Mouse (Mus musculus) G1E-ER4 (cell line): Measurements from ENCODE around the gene Zfp704. TPM values are rescaled to one million over a fixed set of nuclear protein-coding genes. Genes with fewer than 3 reads are reported as not detected.

Source experiments
- GATA1 ChIP-seq: IDR thresholded peaks from one replicate; pipeline ENCODE4 v1.8.0; 2012; ENCODE audit warnings: low read length, inconsistent platforms
- polyA plus RNA-seq: library from polyadenylated mRNA; stranded (reverse); fragments of >175 nt; gene quantifications from 2 replicates; pipeline ENCODE4 v1.2.3, GENCODE M21; 2012

Gene Zfp704
- polyA plus RNA-seq, 1 experiment, result not detected

DNA sequence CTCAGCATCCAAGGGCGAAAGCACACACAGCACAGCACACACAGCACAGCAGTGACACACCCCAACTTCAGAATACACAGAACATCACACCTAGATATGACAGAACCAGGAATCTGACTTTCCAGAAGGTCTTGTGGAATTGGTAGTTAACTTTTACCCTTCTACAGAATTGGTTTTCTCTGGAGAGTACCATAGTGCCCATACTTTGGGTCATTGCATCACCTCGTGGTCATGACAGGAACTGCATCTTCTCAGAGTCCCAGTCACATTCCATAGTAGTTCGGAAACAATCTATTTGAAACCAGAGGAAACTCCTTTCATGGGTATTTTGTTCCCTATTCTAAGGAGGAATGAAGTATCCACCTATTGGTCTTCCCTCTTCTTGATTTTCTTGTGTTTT, 143.6 kb downstream of the Zfp704 start:
- no peak for TF ChIP-seq GATA1

DNA sequence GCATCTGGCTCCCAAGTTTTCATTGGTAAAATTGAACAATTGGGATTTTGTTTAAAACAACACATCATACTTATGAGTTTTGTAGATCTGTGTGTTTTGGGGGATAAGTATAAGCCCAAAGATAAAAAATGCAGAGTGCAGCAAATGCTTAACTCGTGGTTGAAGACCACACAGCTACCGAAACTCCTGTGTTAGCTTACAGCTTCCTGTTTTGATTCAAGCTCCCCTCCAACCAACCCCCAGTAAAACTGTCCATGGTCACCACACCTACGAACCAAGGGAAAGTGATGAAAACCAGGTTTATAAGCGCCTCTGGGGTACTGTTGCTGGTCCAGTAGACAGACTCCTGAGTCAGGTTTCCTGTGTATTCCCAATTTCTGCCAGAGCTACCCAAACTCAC, 144.2 kb downstream of the Zfp704 start:
- TF ChIP-seq GATA1, result no peak

DNA sequence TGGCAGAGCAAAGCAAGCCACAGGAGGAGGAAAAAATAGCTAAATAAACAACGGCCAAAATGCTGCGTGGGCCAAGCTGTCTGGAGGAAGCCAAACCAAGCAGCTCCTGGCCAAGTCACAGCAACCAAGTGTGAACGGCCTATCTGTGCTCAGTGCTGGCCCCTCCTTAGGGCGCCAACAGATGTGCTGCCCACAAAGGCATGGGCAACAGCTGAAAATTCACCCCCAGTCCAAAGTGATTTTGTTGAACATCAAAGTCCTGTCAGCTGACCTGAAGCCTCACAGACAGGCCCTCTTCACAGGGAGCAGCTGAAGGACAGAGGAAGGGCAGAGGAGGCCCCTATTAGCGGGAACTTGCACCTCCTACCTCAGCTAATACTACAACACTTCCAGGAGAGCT, 148.2 kb downstream of the Zfp704 start:
- TF ChIP-seq GATA1, result no peak

DNA sequence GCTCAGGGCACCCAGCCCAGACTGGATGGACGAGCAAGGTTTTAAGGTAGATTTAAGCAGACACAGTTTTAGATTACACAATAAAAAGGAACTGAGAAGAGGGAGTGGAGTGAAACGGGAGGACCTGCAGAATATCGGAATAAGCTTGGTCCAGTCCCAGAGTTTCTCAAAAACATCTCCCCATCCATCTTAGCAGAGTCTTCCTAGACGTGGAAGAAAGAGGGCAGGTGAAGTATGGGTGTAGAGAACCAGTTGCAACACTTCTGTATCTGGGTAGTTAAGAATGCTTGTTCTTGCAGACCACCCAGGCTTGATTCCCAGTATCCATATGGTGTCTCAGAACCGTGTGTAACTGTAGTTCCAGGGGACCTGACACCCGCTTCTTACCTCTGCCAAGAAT, 149.6 kb downstream of the Zfp704 start:
- TF ChIP-seq GATA1, result no peak

DNA sequence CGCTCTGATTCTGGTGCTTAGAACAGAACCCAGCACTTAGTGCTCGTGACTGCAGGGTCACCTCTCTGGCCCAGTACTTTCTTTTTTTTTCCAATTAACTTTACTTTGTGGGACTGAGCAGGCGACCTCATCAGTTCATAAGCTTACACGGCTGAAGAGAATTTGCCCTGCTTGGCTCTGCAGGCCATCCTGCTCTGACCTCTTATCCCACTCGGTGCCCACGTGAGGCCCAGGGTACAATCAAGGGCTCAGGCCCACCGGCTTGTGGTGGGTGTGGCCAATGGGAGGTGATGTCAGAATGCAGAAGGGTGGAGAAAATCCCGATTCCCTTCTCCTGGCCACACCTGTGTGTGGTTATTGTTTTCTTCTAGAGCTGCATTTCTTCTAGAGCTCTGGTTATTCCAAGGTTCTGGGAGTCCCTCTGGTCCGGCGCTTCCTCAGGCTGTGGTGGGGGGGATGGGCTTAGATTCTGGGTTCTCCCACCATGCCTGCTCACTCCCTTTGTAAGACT, 153.4 kb downstream of the Zfp704 start:
- no peak for TF ChIP-seq GATA1

DNA sequence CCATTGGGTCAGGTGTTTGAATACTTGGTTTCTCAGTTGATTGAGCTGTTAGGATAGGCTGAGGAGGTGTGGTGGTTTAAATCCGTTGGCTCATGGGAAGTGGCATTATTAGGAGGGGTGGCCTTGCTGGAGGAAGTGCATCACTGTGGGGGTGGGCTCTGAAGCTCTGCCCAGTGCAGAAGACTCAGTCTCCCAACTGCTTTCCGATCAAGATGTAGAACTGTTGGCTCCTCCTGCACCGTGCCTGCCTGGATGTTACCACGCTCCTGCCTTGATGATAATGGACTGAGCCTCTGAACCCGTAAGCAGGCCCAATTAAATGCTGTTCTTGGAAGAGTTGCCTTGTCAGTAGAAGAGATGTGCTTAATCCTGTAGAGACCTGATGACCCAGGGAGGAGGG, 154.5 kb downstream of the Zfp704 start:
- TF ChIP-seq GATA1, result no peak

DNA sequence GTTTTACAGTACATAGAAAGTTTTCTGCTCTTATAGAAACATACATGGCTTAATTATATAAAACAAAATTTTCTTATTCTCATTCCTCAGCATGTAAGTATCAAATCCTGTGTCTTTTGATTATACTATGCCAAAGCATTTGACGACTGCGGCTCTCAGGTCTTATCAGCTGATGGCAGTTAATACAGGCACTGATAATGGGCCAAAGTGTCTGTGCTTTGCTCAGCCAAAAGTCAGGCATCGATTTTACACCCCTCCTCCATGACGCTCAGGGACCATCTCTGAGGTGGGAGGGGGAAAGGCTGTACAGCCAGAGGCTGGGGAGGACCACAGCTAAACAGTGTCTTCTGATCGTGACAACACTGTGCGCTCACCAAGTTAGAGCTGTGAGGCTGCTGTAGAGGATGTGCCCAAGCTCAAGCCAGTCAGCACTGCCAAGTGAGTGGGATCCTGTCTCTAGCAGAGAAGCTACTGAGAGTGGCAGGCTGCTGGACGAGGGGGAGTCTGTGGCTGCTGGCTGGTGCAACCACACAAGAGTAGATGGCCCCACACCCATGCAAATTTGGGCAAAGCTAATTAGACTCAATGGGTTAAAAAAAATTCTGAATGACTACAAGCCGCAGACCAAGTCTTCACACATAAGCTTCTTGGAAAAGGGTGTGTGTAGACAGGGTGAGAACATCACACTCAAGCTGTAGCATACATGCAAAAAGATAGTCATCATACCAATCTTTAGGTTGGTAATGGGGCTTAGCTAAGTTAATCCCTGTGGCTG, 155.1 kb downstream of the Zfp704 start:
- peak; percentile 49 for TF ChIP-seq GATA1

DNA sequence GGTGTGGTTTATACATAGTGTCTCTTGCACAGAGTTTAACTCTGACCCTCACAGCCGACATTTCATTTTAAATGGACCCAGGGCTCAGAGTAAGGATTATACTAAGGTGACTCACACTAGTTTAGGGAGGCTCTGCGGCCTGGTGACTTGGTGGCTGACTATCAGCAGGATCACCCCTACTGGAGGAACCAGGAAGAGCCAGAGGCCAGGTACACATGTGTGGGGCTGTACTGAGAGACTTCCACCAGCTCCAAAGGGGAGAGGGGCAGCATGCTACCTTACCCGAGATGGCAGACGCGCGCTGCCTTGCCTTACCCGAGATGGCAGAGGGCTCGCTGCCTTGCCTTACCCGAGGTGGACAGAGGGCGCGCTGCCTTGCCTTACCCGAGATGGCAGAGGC, 159.4 kb downstream of the Zfp704 start:
- no peak for TF ChIP-seq GATA1

DNA sequence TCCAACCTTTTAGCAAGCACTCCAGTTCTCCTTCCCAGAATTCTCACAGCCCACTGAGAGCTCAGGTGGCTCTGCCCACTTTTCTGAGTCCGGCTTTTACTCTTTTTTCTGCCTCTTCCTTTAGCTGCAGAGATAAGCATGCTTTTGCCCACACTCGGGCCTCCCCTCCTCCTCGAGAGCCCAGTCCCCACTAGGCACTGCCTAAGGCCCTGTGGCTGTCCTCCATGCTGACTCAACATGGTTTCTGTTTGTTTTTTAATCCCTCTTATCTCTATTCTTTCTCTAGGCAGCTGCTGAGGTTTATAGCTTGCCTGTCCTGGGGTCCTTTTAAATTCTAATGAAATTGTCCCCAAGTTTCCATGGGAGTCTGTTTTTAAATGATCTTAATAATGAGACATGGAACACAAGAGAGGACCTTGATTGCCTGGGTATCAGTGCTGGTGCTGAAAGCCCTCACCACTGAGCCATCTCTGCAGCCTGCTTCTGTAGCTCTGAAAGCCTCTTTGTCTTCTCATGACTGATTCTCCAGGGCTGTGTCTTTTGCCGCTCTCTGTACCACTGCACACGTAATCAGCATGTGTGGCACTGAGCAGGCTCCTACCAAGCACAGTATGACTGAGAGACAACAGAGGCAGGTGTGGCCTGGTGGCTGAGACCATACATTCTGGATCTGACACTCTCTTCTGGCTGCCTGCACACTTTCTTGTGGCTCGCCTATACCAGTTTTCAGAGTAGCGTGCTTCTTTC, 160.5 kb downstream of the Zfp704 start:
- no peak for TF ChIP-seq GATA1

DNA sequence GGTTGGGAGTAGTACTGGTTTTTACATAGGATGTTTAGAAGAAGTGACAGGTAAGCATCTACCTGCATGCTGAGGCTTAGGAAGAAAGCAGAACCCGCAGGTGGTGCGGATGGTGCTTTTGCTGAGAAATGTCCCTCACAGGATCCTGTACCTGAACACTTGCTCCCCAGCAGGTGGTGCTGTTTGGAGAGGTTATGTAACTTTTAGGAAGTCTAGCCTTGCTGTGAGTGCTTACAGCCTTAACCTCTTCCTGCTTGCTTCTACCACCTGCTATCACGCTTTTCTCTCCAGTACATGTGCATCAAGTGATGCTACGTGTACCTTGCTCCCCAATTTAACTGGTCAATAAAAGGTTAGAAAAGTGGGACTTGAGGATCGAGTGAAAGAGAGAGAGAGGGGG, 161.3 kb downstream of the Zfp704 start:
- TF ChIP-seq GATA1, result no peak

DNA sequence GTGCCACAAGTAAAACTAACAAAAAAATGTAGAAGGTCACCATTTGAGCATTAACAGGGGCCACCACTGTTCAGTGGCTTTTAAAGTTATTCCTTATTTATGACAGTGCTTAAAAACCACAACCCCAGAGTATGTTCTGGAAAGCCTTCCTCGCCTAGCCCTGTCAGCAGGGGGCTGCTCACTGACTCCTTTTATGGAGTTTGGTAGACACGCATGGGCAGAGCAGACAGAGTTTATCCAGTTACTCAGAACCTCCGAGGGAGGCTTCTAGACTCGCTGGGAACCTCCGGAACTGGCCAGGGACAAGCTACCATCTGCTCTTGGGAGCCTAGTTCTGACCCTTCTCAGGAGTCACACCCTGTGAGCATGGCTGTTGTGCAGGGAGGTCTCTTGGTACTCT, 165.3 kb downstream of the Zfp704 start:
- TF ChIP-seq GATA1, result no peak

DNA sequence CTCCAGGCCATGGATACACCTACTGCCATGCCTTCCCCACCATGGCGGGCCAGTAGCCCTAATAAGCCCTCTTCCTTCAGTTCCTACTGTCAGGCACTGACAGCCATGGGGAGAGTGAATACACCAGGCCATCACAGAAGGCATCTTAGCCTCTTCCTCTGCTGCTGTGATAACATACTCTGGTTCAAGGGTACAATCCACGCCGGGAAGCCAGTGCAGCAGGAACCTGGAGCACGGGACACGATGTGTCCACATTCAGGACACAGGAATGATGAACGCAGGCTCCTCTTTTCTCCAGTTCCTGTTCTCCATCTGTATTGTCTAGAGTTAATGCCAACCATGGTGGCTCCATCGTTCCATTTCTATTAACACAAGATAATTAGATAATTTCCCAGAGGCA, 165.9 kb downstream of the Zfp704 start:
- TF ChIP-seq GATA1, result no peak

DNA sequence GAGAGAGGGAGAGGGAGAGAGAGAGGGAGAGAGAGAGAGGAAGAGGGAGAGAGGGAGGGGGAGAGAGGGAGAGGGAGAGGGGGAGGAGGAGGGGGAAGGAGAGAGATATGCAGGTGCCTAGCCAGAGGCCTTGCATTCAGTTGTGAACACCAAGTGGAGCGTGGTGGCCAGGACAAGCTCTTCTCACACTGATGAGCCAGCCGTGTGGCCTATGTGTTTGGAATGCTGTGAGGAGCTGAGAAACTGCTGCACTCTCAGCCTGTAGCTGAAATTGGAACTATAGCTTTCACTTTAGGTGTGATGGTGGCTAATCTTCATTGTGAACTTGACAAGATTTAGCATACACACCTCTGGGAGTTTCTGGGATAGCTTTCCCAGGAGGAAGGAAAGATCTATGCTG, 166.4 kb downstream of the Zfp704 start:
- TF ChIP-seq GATA1, result no peak

DNA sequence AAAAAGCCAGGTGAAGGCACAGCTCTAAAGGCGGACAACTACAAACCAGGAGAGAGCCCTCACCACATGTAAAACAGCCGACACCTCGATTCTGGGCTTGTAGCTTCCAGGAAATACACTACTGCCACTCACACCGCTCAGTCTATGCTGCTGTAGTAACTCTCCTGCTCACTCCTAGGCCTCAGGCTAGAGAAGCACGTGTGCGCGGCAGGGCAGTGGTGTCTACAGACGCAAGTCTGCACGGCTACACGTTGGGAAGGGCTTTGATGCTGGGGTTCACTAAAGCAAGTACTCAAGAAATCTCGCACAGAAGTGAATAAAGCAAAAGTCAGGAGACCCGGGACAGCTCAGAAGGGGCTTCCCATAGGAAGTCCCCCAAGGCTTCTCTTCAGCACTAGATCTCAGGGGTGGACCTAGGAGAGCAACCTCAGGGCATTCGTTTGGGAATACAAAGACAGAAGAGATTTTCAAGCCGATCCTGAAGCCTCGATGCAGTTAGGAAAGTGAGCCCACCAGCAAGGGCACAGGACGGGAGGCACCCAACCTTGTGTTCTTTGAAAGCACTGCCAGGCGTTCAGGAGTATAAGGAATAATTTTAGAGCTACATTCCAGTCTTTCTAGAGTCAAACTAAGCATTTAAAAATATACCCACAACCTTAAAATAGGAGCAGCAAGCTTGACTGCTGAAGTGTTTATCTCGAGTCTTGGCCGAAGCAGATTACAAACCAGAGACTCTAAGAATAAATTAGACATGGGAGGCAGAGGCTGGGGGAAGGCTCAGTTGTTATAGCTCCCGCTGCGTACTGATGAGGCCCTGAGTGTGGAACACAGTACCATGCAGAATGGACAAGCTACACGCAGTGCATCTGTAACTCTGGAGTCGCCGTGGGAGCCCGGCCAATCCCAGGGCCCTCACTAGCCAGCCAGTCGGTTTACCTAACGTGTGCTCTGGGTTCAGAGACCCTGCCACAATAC, 168.0 kb downstream of the Zfp704 start:
- no peak for TF ChIP-seq GATA1

DNA sequence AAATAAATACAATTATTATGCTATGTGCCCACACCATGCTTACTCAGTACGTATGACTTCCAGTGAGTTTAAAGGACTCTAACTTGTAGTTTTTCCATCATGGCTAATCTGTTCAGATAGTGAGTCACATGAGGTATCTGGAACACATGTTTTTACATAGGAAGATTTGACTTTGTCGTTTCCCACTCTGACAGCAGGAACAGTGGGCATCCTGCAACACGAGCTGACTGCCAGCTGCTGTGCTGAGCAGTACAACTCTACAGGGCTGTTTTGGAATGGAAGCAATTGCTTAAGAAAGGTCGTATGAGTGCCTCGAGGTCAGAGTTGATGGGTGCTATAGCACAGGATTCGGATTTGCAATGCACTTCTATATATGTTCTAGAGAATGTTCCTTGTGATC, 169.4 kb downstream of the Zfp704 start:
- TF ChIP-seq GATA1, result no peak

DNA sequence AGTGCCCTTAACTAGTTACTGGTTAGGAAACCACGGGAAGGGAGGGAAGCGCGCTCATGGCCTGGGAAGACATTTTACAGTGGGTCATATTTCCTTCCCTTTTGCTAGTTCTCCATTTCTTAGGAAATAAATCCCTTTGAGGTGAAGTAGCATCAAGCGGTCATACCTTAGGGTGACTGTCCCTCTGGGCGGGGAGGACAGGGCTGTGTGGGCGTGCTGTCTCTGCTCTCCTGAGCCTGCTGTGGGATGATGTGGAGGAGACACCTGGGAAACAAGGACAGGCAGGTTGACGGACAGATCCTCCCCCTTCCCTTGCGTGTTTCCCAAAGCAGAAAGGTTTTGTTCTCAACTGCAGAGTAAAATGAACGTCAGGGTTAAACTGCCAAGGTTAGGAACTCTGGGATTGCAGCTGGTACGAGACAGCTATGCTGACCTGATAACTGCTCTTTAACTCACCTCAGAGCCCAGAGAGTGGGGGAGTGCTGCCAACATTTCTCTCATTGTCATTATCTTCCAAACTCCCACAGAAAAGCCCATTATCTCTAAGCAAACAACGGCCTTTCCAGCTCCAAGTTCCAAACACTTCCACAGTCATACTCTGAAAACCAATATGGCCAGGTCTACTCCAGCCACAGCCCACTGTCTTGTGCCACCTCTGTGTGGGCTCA, 170.1 kb downstream of the Zfp704 start:
- no peak for TF ChIP-seq GATA1
